Mouse (Mus musculus) MEL (cell line): ENCODE measurements at regions not wholly inside any gene's neighbourhood (a gene's known extent, or its start where the extent isn't known, plus 50 kb on each side); places are given as distances from the start of the nearest gene placed in this dataset.

Experiments used
- DNase-seq: peaks from one replicate; pipeline ENCODE4 v3.0.0; 2011; ENCODE audit warnings: low read depth, low spot score
- H3K27ac ChIP-seq: 2 replicates; pipeline ENCODE4 v1.5.1; 2012; ENCODE audit warnings: low read depth, mild to moderate bottlenecking, control low read depth, low read length, moderate library complexity; ENCODE audit not compliant: control insufficient read depth
- H3K27me3 ChIP-seq, 2 experiments: fragments of 150-350 bp in 1 of 2; sonication (generic) in 1 of 2; 2 replicates each; pipeline ENCODE4 v1.6.1; 2012; ENCODE audit warnings: low read length in 2 of 2, mild to moderate bottlenecking in 2 of 2, improper control_type of control experiment in 1 of 2, moderate library complexity in 1 of 2; ENCODE audit not compliant: insufficient read depth in 2 of 2, control insufficient read depth in 1 of 2
- H3K36me3 ChIP-seq, 2 experiments: 2 replicates each; pipeline ENCODE4 v1.6.1; 2012 to 2014; ENCODE audit warnings: low read length in 2 of 2, improper control_type of control experiment in 1 of 2, inconsistent platforms in 1 of 2, mild to moderate bottlenecking in 1 of 2; ENCODE audit not compliant: insufficient read depth in 2 of 2, control insufficient read depth in 1 of 2
- H3K4me1 ChIP-seq, 2 experiments: fragments of 150-350 bp in 1 of 2; sonication (generic) in 1 of 2; 2 replicates each; pipeline ENCODE4 v1.6.1; 2012; ENCODE audit warnings: low read length in 2 of 2, improper control_type of control experiment in 1 of 2, mild to moderate bottlenecking in 1 of 2; ENCODE audit not compliant: insufficient read depth in 2 of 2, control insufficient read depth in 1 of 2
- H3K4me3 ChIP-seq, 2 experiments: fragments of 150-350 bp in 1 of 2; sonication (generic) in 1 of 2; 2 replicates each; pipeline ENCODE4 v1.5.1; 2012; ENCODE audit warnings: low read depth in 2 of 2, low read length in 2 of 2, mild to moderate bottlenecking in 2 of 2, moderate library complexity in 2 of 2, control low read depth in 1 of 2, improper control_type of control experiment in 1 of 2; ENCODE audit not compliant: control insufficient read depth in 1 of 2, insufficient read depth in 1 of 2
- H3K79me2 ChIP-seq: 2 replicates; pipeline ENCODE4 v1.6.1; 2012; ENCODE audit warnings: mild to moderate bottlenecking, low read length, moderate library complexity; ENCODE audit not compliant: control insufficient read depth, poor library complexity, insufficient read depth
- H3K9ac ChIP-seq: 2 replicates; pipeline ENCODE4 v1.6.1; 2012; ENCODE audit warnings: low read depth, mild to moderate bottlenecking, control low read depth, low read length, moderate library complexity; ENCODE audit not compliant: control insufficient read depth, poor library complexity, severe bottlenecking
- H3K9me3 ChIP-seq: fragments of 150-350 bp; sonication (generic); replicated peaks from 2 replicates; pipeline ENCODE4 v1.6.1; 2012; ENCODE audit warnings: mild to moderate bottlenecking, low read length, improper control_type of control experiment, moderate library complexity; ENCODE audit not compliant: insufficient read depth
- BHLHE40 ChIP-seq: IDR thresholded peaks from 2 replicates; pipeline ENCODE4 v1.6.1; 2012; ENCODE audit warnings: low read depth, mild to moderate bottlenecking, inconsistent platforms, low read length, improper control_type of control experiment, borderline replicate concordance
- CHD2 ChIP-seq: IDR thresholded peaks from 2 replicates; pipeline ENCODE4 v1.6.1; 2011; ENCODE audit warnings: low read length, improper control_type of control experiment
- CTCF ChIP-seq, 3 experiments: IDR thresholded peaks in 2 of 3; conservative IDR thresholded peaks in 1 of 3; 2 replicates each; pipeline ENCODE4 v1.5.1; 2011 to 2012; ENCODE audit warnings: low read length in 3 of 3, low read depth in 2 of 3, mild to moderate bottlenecking in 2 of 3, improper control_type of control experiment in 1 of 3, inconsistent platforms in 1 of 3, mixed read lengths in 1 of 3, moderate library complexity in 1 of 3; ENCODE audit not compliant: control insufficient read depth in 1 of 3, insufficient read depth in 1 of 3, poor library complexity in 1 of 3, severe bottlenecking in 1 of 3
- EP300 ChIP-seq, 2 experiments: IDR thresholded peaks; 2 replicates each; pipeline ENCODE4 v1.6.1; 2011; ENCODE audit warnings: improper control_type of control experiment in 2 of 2, low read length in 2 of 2, low read depth in 1 of 2, mild to moderate bottlenecking in 1 of 2
- GABPA ChIP-seq: IDR thresholded peaks from 2 replicates; pipeline ENCODE4 v1.6.1; 2012; ENCODE audit warnings: low read depth, mild to moderate bottlenecking, inconsistent platforms, low read length, improper control_type of control experiment, moderate library complexity
- KAT2A ChIP-seq: conservative IDR thresholded peaks from 2 replicates; pipeline ENCODE4 v1.6.1; 2012; ENCODE audit warnings: low read depth, low read length, improper control_type of control experiment, inconsistent platforms
- MAZ ChIP-seq: IDR thresholded peaks from 2 replicates; pipeline ENCODE4 v1.6.1; 2012; ENCODE audit warnings: low read depth, mild to moderate bottlenecking, inconsistent platforms, low read length, improper control_type of control experiment
- MEF2A ChIP-seq: IDR thresholded peaks from 2 replicates; pipeline ENCODE4 v1.6.1; 2014; ENCODE audit warnings: low read depth, mild to moderate bottlenecking, inconsistent platforms, low read length, improper control_type of control experiment; ENCODE audit not compliant: poor library complexity, insufficient replicate concordance, severe bottlenecking; ENCODE audit errors: extremely low read depth
- MYB ChIP-seq: IDR thresholded peaks from 2 replicates; pipeline ENCODE4 v1.6.1; 2011; ENCODE audit warnings: mild to moderate bottlenecking, low read depth, low read length, improper control_type of control experiment
- MYC ChIP-seq: IDR thresholded peaks from 2 replicates; pipeline ENCODE4 v1.6.1; 2011; ENCODE audit warnings: low read depth, mild to moderate bottlenecking, low read length, improper control_type of control experiment, moderate library complexity
- NRF1 ChIP-seq: IDR thresholded peaks from 2 replicates; pipeline ENCODE4 v1.6.1; 2014; ENCODE audit warnings: low read depth, mild to moderate bottlenecking, inconsistent platforms, low read length, improper control_type of control experiment, moderate library complexity; ENCODE audit not compliant: poor library complexity, insufficient read depth, severe bottlenecking
- POLR2A ChIP-seq, 2 experiments: IDR thresholded peaks; 2 replicates each; pipeline ENCODE4 v1.6.1; 2011 to 2012; ENCODE audit warnings: low read length in 2 of 2, mild to moderate bottlenecking in 2 of 2, control low read depth in 1 of 2, improper control_type of control experiment in 1 of 2, low read depth in 1 of 2, moderate library complexity in 1 of 2; ENCODE audit not compliant: control insufficient read depth in 1 of 2, insufficient read depth in 1 of 2, poor library complexity in 1 of 2
- POLR2AphosphoS2 ChIP-seq: IDR thresholded peaks from 2 replicates; pipeline ENCODE4 v1.6.1; 2011; ENCODE audit warnings: low read length, improper control_type of control experiment
- POLR2AphosphoS5 ChIP-seq: IDR thresholded peaks from 2 replicates; pipeline ENCODE4 v1.6.1; 2012; ENCODE audit warnings: low read depth, borderline replicate concordance, mild to moderate bottlenecking, inconsistent platforms, low read length, moderate library complexity, mixed read lengths
- SIN3A ChIP-seq: IDR thresholded peaks from 2 replicates; pipeline ENCODE4 v1.6.1; 2012; ENCODE audit warnings: low read length, improper control_type of control experiment, inconsistent platforms
- TBP ChIP-seq: IDR thresholded peaks from 2 replicates; pipeline ENCODE4 v1.8.0; 2011; ENCODE audit warnings: low read depth, low read length, improper control_type of control experiment
- TCF12 ChIP-seq: IDR thresholded peaks from 2 replicates; pipeline ENCODE4 v1.6.1; 2014; ENCODE audit warnings: low read depth, mild to moderate bottlenecking, inconsistent platforms, low read length, improper control_type of control experiment, moderate library complexity
- USF2 ChIP-seq, 2 experiments: IDR thresholded peaks; 2 replicates each; pipeline ENCODE4 v1.6.1; 2011 to 2012; ENCODE audit warnings: improper control_type of control experiment in 2 of 2, low read length in 2 of 2, borderline replicate concordance in 1 of 2, inconsistent platforms in 1 of 2, low read depth in 1 of 2, mild to moderate bottlenecking in 1 of 2; ENCODE audit not compliant: insufficient read depth in 1 of 2
- ZC3H11A ChIP-seq: IDR thresholded peaks from 2 replicates; pipeline ENCODE4 v1.6.1; 2012; ENCODE audit warnings: low read depth, mild to moderate bottlenecking, inconsistent platforms, low read length, improper control_type of control experiment
- ZNF384 ChIP-seq: IDR thresholded peaks from 2 replicates; pipeline ENCODE4 v1.6.1; 2012; ENCODE audit warnings: low read depth, mild to moderate bottlenecking, inconsistent platforms, low read length, improper control_type of control experiment

DNA sequence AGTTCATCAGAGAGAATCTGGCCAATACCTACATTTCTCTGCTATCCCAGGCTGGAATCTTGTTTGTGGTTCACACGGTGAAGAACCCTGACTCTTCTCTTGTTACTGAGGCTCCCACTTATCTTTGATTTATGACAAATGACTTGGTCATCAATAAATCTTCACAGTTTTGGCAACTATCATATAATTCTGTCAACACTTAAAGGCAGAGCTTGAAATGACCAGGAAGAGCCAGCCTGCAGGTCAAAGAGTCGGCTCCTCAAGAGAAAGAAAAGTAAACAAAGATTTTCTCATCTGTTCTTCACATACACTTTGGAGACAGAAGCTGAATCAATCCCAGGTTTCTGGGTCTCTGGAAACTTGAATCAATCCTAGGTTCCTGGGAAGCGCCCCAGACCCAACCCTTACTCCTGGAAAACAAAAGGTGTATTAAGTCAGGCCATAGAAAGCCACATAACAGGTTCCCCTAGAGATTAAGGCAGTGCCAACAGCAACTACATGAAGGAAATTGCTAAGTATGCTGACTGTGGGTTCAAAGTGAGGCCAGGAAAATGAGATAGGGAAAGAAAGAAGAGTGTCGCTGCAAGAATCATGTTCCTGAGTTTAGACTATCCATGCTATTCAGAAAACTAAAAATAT is 56.7 kb upstream of the Mad2l1 start:
- no peaks in the 10 kb centered on the region for H3K4me1 ChIP-seq
- no peak for TF ChIP-seq MAZ
- TF ChIP-seq EP300 (IDR thresholded peaks at IDR 0.05; ENCODE audit: low read depth in 1 of 2, low read length in 2 of 2), result no peak
- no peak for TF ChIP-seq ZC3H11A
- TF ChIP-seq CHD2, result no peak
- TF ChIP-seq, all 39 proteins: peak for 0
- no peaks in the 10 kb centered on the region for H3K36me3 ChIP-seq

DNA sequence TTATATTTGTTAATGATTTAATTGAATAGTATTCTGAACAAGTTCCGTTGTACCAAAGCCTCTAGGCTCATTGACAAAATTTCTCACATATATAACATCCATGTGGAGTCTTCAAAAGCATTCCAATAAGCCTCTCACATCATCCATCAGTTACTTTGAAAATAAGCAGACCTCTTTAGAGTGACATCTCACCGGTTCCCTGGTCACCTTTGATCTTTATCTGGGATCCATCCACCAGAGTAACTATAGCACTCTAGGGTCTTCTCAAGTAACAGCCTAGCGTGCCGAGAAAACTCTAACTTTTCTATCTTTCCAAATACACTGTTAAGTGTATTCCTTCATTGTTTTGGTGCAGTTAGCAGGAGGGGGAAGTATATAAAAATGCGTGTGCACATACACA is 55.6 kb upstream of the Mad2l1 start:
- Histone ChIP-seq H3K9me3 (no peaks in the 10 kb centered on the region), H3K27ac (no peak overlapping the region), H3K27me3 (no peaks in the 10 kb centered on the region; a peak in 1 of 4 replicates), H3K4me1 (no peaks in the 10 kb centered on the region), H3K4me3 (no peak overlapping the region), H3K36me3 (no peaks in the 10 kb centered on the region), H3K9ac (no peak overlapping the region), H3K79me2 (no peaks in the 10 kb centered on the region)
- DNase-seq, result no peak
- TF ChIP-seq KAT2A, result no peak
- no peak for TF ChIP-seq MYC
- TF ChIP-seq POLR2AphosphoS5, result no peak
- no peak for TF ChIP-seq CTCF (IDR thresholded peaks at IDR 0.05 in 2 of 3, conservative IDR thresholded peaks at IDR 0.05 in 1 of 3; ENCODE audit: control insufficient read depth in 1 of 3, insufficient read depth in 1 of 3, low read depth in 2 of 3, low read length in 3 of 3, poor library complexity in 1 of 3, severe bottlenecking in 1 of 3)
- TF ChIP-seq ZNF384, result no peak
- TF ChIP-seq TCF12, result no peak
- TF ChIP-seq NRF1, result no peak
- no peak for TF ChIP-seq BHLHE40
- TF ChIP-seq MEF2A, result no peak
- no peak for TF ChIP-seq POLR2A (IDR thresholded peaks at IDR 0.05; ENCODE audit: control insufficient read depth in 1 of 2, insufficient read depth in 1 of 2, low read depth in 1 of 2, low read length in 2 of 2, poor library complexity in 1 of 2)
- no peak for TF ChIP-seq GABPA
- no peak for TF ChIP-seq SIN3A
- no peak for TF ChIP-seq MYB
- no peak for TF ChIP-seq POLR2AphosphoS2
- no peak for TF ChIP-seq TBP
- TF ChIP-seq USF2 (IDR thresholded peaks at IDR 0.05; ENCODE audit: borderline replicate concordance in 1 of 2, insufficient read depth in 1 of 2, low read depth in 1 of 2, low read length in 2 of 2), result no peak

More for the DNA sequence above, 56.7 kb upstream of the Mad2l1 start:
- no peaks in the 10 kb centered on the region for H3K79me2 ChIP-seq
- H3K9ac ChIP-seq, result no peak overlapping the region
- no peak overlapping the region for H3K27ac ChIP-seq
- no peaks in the 10 kb centered on the region; a peak in 1 of 4 replicates for H3K27me3 ChIP-seq
- no peak overlapping the region for H3K4me3 ChIP-seq
- H3K9me3 ChIP-seq, result no peaks in the 10 kb centered on the region
- no peak for DNase-seq
